Mouse (Mus musculus) heart, postnatal 36 days (tissue): ENCODE measurements at regions not wholly inside any gene's neighbourhood (a gene's known extent, or its start where the extent isn't known, plus 50 kb on each side); places are given as distances from the start of the nearest gene placed in this dataset.

Source experiments
- DNase-seq, 2 experiments: peaks; one replicate each; pipeline ENCODE4 v3.0.0; 2021 to 2022
- intact Hi-C: fragments of 180-260 bp; cut with DNase I; formaldehyde crosslinking; loops from one replicate; pipeline ENCODE4 v1.15.1; 2025

DNA sequence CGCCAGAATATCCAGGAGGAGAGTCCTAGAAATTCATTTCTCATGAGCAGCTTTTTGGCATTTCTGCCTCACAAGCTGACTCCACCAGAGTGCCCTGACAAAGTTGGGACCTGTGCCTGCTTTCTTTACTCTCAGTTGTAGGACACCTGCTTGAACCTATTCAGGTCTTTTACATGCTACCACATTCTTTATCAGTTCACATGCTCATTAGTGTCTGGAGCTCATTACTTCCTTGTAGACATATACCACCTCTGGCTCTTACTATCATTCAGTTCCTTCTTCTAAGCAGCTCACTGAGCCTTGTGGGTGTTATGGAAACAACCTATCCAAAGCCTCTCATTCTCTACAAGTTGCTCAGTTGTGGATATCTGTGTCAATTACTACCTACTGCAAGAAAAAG lies 363.4 kb upstream of the Gm5150 start:
- intact Hi-C loops = no loop called here
- DNase-seq = no peak

DNA sequence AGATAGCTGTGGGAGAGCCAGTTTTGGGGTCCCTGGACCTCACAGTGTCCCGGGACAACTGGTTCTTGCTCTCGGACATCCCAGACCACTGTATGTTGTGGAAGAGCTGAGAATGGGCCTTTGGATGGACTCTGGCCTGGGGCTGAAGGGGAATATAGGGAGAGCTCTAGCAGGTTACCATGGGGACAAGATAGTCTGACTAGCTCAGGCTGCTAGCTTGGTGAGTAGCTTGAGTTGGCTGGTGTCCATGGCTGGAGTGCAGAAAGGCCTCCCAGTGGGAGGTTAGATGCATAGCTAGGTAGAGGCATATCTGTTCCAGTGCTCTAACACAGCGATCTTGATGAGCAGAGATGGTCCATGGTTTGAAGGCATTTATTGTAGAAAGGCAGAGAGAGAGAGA lies 356.9 kb upstream of the Gm5150 start:
- no peak for DNase-seq
- intact Hi-C loops = no loop called here

DNA sequence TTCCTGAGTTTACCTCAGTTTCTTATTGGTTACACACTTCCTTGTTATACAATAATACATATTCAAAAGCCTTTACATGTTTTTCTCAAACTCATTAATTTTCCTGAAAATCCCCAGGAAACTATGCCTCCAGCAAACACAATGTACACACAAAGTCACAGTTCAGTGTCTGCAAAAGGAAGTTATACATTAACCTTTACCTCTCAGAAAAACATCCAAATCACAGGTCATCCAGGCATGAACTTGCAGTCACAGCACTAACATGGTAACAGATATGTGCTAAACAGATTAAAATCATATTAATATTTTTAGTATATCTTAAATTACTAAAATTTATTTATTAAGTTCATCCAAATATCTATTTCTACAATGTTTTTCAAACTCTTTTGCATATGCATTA lies 352.8 kb upstream of the Gm5150 start:
- no peak for DNase-seq
- intact Hi-C loops = no loop called here

DNA sequence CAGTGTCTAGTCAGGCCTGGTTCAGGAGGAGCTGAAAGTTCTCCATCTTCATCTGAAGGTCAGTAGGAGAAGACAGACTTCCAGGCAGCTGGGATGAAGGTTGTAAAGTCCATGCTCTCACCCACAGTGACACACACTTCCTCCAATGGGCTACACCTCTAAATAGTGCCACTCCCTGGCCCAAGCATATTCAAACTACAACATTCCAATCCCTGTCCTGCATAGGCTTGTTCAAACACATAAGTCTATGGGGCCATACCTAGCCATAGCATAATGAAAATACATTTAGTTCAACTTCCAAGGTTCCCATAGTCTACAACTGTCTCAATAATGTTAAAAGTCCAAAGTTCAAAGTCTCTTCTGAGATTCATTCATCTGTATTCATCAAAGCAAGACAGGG lies 324.5 kb upstream of the Gm5150 start:
- DNase-seq = no peak
- intact Hi-C loops = no loop called here

DNA sequence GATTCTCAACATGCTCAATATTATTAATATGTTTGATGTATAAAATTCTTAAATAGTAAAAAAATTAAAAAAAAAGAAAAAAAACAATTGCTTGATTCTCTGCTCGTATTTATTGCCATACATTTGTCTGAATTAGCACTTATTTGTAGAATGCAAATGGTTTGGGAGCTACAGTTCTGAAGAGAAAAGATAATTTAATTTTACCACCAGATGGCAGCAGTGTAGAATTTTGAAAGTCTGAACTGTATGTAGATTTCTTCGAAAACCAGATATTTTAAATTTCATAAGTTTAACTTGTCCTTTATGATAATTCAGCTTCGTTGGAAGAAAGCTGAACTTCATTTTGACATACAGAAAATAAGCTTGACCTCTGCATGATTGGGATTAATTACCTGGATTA lies 304.6 kb upstream of the Gm5150 start:
- DNase-seq = no peak
- intact Hi-C loops = loop anchor here (2.0 kb wide), 1 partner anchor 1514 kb away; no protein-coding TSS in a partner anchor

- DNase-seq = no peak
- intact Hi-C loops = no loop called here
These were observed 271.2 kb upstream of the Gm5150 start for GRCm38 (mm10) chr3:16277407-16277806.
